Mouse (Mus musculus) embryonic facial prominence, embryonic 14.5 days (tissue): Measurements from ENCODE around the gene Rpl13a. TPM values are rescaled to one million over a fixed set of nuclear protein-coding genes. Genes with fewer than 3 reads are reported as not detected.
A peak's percentile ranks its signal among the peaks of the same experiment; 100 is the strongest.
"Not testable (repeated sequence)": the region's sequence is repeated elsewhere in the genome, so short reads cannot be mapped to it uniquely, and the experiment has no call there.

ENCODE experiments used
- ATAC-seq: fragments of 200-750 bp; cut with Nextera tagmentation; 2 replicates; pipeline ENCODE4 v1.8.0; 2017; ENCODE audit warnings: low read depth, moderate number of reproducible peaks, moderate TSS enrichment
- DNase-seq: peaks from one replicate; pipeline ENCODE4 v3.0.0-alpha.2; 2015; ENCODE audit warnings: low spot score
- H3K27ac ChIP-seq: fragments of 300-500 bp; sonication (generic); replicated peaks from 2 replicates; pipeline ENCODE4 v1.5.1; 2014; ENCODE audit warnings: low read depth, mild to moderate bottlenecking, low read length, moderate library complexity
- H3K27me3 ChIP-seq: fragments of 300-500 bp; sonication (generic); replicated peaks from 2 replicates; pipeline ENCODE4 v1.6.1; 2014; ENCODE audit warnings: low read length; ENCODE audit not compliant: control insufficient read depth, insufficient read depth
- H3K36me3 ChIP-seq: fragments of 300-500 bp; sonication (generic); 2 replicates; pipeline ENCODE4 v1.6.1; 2014; ENCODE audit warnings: low read length, mixed read lengths; ENCODE audit not compliant: control insufficient read depth, insufficient read depth
- H3K4me1 ChIP-seq: fragments of 300-500 bp; sonication (generic); 2 replicates; pipeline ENCODE4 v1.6.1; 2014; ENCODE audit warnings: antibody characterized with exemption, low read length; ENCODE audit not compliant: control insufficient read depth, insufficient read depth
- H3K4me2 ChIP-seq: fragments of 300-500 bp; sonication (generic); 2 replicates; pipeline ENCODE4 v1.6.1; 2014; ENCODE audit warnings: low read depth, mild to moderate bottlenecking, low read length, moderate library complexity, mixed read lengths
- H3K4me3 ChIP-seq: fragments of 300-500 bp; sonication (generic); 2 replicates; pipeline ENCODE4 v1.5.1; 2014; ENCODE audit warnings: low read depth, mild to moderate bottlenecking, low read length
- H3K9ac ChIP-seq: fragments of 300-500 bp; sonication (generic); 2 replicates; pipeline ENCODE4 v1.6.1; 2014; ENCODE audit warnings: low read depth, mild to moderate bottlenecking, low read length, moderate library complexity, mixed read lengths
- H3K9me3 ChIP-seq: fragments of 300-500 bp; sonication (generic); 2 replicates; pipeline ENCODE4 v1.6.1; 2016; ENCODE audit warnings: low read length; ENCODE audit not compliant: control insufficient read depth
- WGBS: fragments of 180-500 bp; shearing (Covaris S2); extraction: QIAGEN DNeasy Blood & Tissue Kit; methylation state at CpG from one replicate; pipeline ENCODE4 v1.1.7; 2014; 5-methylcytosine and 5-hydroxymethylcytosine counted together
- polyA plus RNA-seq: library from polyadenylated mRNA; unstranded; fragments of >200 nt; fragmentation: Nextera tagmentation; extraction: Ambion mirVana; gene quantifications from 2 replicates; pipeline ENCODE4 v1.2.1, GENCODE M21; 2014

The Rpl13a gene
- polyA plus RNA-seq, 1 experiment from 2014 or later: 1,619 TPM

DNA sequence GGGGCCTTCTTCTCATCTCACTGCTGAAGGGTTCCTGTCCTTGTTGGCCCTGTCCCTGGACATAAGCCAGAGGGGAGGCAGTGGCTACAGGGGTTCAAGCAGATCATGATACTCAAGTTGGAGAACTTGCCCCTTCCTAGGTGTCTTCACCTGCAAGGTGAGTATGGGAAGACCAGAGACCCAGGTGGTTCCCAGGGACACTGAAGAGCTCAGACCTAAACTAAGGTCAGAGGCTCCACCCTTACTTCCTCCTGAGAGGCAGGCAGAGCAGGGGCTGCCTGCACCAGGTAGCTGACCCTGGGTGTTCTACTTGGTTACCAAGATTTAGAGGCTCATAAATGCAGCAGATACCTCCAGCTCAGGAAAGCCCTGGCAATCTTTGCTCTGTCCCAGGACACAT lies 6.6 kb downstream of the Rpl13a start:
- ATAC-seq (no peak), DNase-seq (no peak)
- peaks cover 17% of the 10 kb centered on the region for H3K4me1 ChIP-seq
- H3K36me3 ChIP-seq: peaks cover 71% of the 10 kb centered on the region
- no peaks in the 10 kb centered on the region for H3K9me3 ChIP-seq
- no peak overlapping the region for H3K27ac ChIP-seq
- H3K9ac ChIP-seq: 0 out of 2 replicates have a peak overlapping the region, but pooled peaks have one; percentile 11
- no peak overlapping the region for H3K4me2 ChIP-seq
- H3K4me3 ChIP-seq: no peak overlapping the region
- H3K27me3 ChIP-seq: no peaks in the 10 kb centered on the region

DNA sequence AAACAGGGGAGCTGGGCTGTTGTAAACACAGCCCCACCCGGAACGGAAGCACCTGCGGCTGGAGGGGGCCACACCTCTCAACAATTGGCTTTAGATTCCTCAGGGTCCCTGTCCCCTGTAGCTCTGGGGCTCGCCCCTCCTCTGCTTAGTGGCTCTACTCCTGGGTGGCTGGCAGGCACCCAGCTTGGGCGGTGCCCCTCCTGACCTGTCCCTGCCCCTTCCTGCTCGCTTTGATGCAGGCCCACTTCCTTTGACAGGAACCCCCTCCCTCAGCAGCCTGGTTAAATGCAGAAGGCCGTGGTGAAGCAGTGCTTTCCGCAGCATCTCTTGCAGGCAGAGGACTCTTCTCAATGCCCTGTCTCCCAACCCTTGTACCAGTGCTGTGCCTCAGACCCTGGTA lies 7.2 kb downstream of the Rpl13a start:
- Histone ChIP-seq H3K9me3 (no peaks in the 10 kb centered on the region), H3K9ac (0 out of 2 replicates have a peak overlapping the region, but pooled peaks have one; percentile 11), H3K4me2 (no peak overlapping the region), H3K4me3 (no peak overlapping the region), H3K36me3 (peaks cover 65% of the 10 kb centered on the region), H3K27me3 (no peaks in the 10 kb centered on the region), H3K27ac (no peak overlapping the region), H3K4me1 (peaks cover 11% of the 10 kb centered on the region)
- DNase-seq: no peak
- WGBS: 52% methylated on average over 8 of the region's 8 CpGs
- ATAC-seq: no peak

DNA sequence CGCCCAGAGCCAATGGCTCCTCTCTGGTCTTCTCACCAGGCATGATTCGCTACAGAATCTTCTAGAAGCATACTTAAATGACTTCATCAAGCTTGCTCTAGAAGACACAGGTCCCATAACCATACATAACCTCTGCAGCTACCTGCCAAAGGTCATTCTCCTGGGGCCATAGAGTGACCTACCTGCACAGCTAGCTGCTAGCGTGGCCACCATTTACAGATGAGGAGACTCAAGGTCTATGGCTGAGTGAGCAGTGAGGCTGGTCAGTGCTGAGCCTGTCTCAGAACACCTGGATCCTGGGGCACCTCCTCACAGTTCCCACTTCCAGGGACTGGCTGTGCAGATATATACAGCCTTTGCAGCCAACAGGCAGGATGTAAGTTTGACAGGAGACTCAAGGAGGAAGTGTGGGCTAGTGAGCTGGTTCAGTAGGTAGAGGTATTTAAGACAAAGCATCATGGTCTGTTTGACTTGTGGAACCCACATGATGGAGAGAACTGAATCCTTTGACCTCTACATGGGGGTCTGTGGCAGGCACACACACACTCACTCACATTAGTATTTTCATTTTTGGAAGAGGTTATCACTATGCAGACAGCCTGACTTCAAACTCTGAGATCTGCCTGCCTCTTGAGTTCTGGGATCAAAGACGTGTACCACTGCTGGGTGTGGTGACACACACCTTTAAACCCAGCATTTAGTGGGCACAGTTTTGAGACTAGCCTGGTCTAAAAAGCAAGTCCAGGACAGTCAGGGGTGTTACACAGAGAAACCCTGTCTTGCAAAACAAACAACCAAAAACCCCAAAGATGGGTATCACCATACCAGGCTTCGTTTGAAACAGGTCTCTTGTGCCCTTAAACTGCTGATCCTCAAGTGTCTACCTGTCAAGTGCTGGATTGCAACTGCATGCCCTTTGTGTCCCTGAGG lies 8.5 kb downstream of the Rpl13a start:
- H3K4me2 ChIP-seq: no peak overlapping the region
- WGBS: 79% methylated on average over 5 of the region's 5 CpGs
- no peak for DNase-seq
- H3K4me1 ChIP-seq: peaks cover 11% of the 10 kb centered on the region
- no peak overlapping the region for H3K9ac ChIP-seq
- no peak for ATAC-seq
- no peak overlapping the region for H3K27ac ChIP-seq
- no peak overlapping the region for H3K4me3 ChIP-seq
- no peaks in the 10 kb centered on the region for H3K27me3 ChIP-seq
- peaks cover 51% of the 10 kb centered on the region for H3K36me3 ChIP-seq
- no peaks in the 10 kb centered on the region for H3K9me3 ChIP-seq

DNA sequence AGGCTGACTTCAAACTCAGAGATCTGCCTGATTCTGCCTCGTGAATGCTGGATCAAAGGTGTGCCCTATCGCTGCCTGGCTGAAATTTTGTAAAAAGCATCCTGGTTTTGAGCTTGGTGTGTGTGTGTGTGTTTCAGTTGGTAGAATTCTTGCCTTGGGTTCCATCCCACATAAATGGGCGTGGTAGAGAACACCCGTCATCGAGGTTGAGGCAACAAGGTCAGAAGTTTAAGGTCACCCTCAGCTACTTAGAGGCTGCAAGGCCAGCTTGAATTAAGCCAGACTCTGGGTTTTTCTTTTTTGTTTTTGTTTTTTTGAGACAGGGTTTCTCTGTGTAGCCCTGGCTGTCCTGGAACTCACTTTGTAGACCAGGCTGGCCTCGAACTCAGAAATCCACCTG lies 10.2 kb downstream of the Rpl13a start:
- 88% methylated on average over 6 of the region's 6 CpGs for WGBS
- no peaks in the 10 kb centered on the region for H3K9me3 ChIP-seq
- peaks cover 8% of the 10 kb centered on the region for H3K4me1 ChIP-seq
- no peak for DNase-seq
- no peaks in the 10 kb centered on the region for H3K27me3 ChIP-seq
- no peak overlapping the region for H3K9ac ChIP-seq
- no peak for ATAC-seq
- H3K4me2 ChIP-seq: no peak overlapping the region
- H3K4me3 ChIP-seq: no peak overlapping the region
- H3K36me3 ChIP-seq: peaks cover 47% of the 10 kb centered on the region
- H3K27ac ChIP-seq: no peak overlapping the region

DNA sequence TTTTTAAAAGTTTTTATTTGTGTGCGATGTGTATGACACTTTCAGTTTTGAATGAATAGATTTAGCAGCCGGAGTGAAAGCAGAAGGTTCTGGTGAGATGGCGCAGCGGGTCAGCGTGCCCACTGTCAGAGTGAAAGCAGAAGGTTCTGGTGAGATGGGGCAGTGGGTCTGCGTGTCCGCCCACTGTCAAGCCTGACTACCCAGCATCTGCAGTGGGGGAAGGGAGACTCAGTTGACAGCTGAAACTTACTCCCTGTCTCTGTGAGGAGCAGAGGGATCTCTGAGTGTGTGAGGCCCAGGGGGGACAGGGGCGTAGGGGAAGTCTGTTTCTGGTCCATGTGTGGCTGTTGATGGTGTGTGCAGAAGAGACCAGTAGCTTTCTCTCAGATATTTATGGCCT lies 11.0 kb downstream of the Rpl13a start:
- H3K36me3 ChIP-seq: peaks cover 40% of the 10 kb centered on the region
- no peak overlapping the region for H3K4me2 ChIP-seq
- no peaks in the 10 kb centered on the region for H3K9me3 ChIP-seq
- ATAC-seq (no peak), DNase-seq (no peak)
- no peak overlapping the region for H3K27ac ChIP-seq
- WGBS: 80% methylated on average over 8 of the region's 8 CpGs
- H3K9ac ChIP-seq: no peak overlapping the region
- H3K27me3 ChIP-seq: no peaks in the 10 kb centered on the region
- peaks cover under 1% of the 10 kb centered on the region; the same call in 1 of the 2 replicates for H3K4me1 ChIP-seq
- H3K4me3 ChIP-seq: no peak overlapping the region

DNA sequence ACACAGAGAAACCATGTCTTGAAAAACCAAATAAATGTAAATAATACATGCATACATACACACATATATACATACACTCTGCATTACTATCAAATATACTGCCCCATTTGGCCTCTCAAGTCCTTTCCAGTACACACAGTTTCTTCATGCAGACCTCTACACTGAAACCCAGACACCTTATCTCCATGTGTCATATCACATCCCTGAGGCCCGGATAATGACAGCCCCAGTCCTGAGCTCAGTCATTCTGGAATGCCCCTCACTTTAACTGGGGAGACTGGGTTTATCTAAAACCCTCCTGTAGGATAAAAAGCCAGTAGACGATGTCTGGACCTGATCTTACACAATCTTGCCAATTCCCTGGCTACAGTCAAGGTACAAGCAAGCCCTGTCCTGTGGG lies 15.1 kb downstream of the Rpl13a start:
- Histone ChIP-seq H3K4me3 (no peak overlapping the region), H3K36me3 (0 out of 2 replicates have a peak, but pooled peaks cover 3% of the 10 kb centered on the region), H3K9me3 (no peaks in the 10 kb centered on the region), H3K9ac (no peak overlapping the region), H3K27me3 (no peaks in the 10 kb centered on the region), H3K27ac (no peak overlapping the region), H3K4me2 (no peak overlapping the region), H3K4me1 (no peaks in the 10 kb centered on the region)
- DNase-seq: no peak
- no peak for ATAC-seq
- 84% methylated on average over 2 of the region's 2 CpGs for WGBS

DNA sequence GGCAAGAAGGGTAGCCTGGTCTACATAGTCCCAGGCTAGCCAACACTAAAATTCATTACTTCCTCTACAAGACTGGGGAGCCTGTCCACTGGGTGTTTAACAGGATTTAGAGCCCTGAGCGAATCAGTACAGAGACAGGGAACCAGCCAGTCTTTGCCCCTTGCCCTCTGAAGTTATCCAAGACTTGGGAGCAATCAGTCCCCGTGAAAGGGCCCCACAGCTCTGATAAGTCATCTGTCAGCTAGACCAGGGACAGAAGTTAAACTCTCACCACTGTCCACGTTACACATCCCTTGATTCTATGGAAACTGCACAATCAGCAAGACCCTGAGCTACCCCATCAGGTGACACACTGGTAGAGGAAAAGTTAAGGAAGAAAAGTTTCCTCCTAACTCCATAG lies 16.0 kb downstream of the Rpl13a start:
- Histone ChIP-seq H3K4me3 (no peak overlapping the region), H3K27ac (no peak overlapping the region), H3K36me3 (no peaks in the 10 kb centered on the region), H3K9ac (no peak overlapping the region), H3K4me1 (no peaks in the 10 kb centered on the region), H3K27me3 (no peaks in the 10 kb centered on the region), H3K4me2 (no peak overlapping the region), H3K9me3 (no peaks in the 10 kb centered on the region)
- no peak for ATAC-seq
- 51% methylated on average over 3 of the region's 3 CpGs for WGBS
- DNase-seq: no peak

DNA sequence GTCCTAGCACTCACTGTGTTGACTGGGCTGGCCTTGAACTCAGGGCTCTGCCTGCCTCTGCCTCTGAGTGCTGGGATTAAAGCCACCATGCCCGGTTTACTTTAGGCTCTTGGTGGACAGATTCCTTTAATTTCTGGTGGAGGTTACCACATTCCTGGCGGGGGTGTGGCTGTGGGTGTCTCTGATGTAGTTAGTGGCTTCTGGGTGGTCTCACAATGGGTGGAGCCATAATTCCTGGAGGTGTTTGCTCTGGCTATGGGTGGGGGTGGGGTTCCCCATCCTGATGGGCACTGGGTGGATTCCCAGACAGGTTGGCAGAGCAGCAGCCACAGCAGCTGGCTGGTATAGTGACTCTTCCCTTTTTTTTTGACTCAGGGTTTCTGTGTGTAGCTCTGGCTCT lies 16.6 kb downstream of the Rpl13a start:
- WGBS: 55% methylated on average over 2 of the region's 2 CpGs

DNA sequence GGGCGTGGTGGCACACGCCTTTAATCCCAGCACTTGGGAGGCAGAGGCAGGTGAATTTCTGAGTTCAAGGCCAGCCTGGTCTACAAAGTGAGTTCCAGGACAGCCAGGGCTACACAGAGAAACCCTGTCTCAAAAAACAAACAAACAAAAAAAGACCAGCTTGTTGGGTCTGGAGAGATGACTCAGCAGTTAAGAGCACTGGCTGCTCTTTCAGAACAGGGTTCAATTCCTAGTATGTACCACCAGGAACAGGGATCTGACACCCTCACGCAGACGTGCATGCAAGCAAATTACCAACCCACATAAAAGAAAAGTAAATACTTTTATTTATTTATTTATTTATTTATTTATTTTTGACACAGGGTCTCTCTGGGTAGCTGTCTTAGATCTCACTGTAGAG lies 18.5 kb downstream of the Rpl13a start:
- H3K9me3 ChIP-seq, ATAC-seq, H3K4me3 ChIP-seq, H3K27ac ChIP-seq, H3K36me3 ChIP-seq, H3K4me2 ChIP-seq, H3K27me3 ChIP-seq, DNase-seq, H3K4me1 ChIP-seq, H3K9ac ChIP-seq: not testable (repeated sequence)
- WGBS: 88% methylated on average over 4 of the region's 4 CpGs

More for the DNA sequence above, 16.6 kb downstream of the Rpl13a start:
- H3K4me1 ChIP-seq: no peaks in the 10 kb centered on the region
- no peaks in the 10 kb centered on the region for H3K27me3 ChIP-seq
- H3K9me3 ChIP-seq: no peaks in the 10 kb centered on the region
- no peak overlapping the region for H3K4me3 ChIP-seq
- no peak for ATAC-seq
- no peak overlapping the region for H3K27ac ChIP-seq
- no peak for DNase-seq
- no peak overlapping the region for H3K4me2 ChIP-seq
- H3K36me3 ChIP-seq: no peaks in the 10 kb centered on the region
- no peak overlapping the region for H3K9ac ChIP-seq
